Mouse (Mus musculus) CD8-positive naive resting alpha-beta T cell, adult 2 months (primary cell): ENCODE results near the gene Gpr4.

ENCODE experiments used
- DNase-seq, 2 experiments: peaks; one replicate each; pipeline ENCODE4 v3.0.0; 2022; ENCODE audit warnings: low read depth in 2 of 2, low spot score in 2 of 2

Gene Gpr4

GRCm38 (mm10) chr7:19226817-19227797 is 14.8 kb downstream of the Gpr4 start:
- DNase-seq: peak in 1 of 2 experiments; percentile 55

GRCm38 (mm10) chr7:19227883-19228792 is 15.8 kb downstream of the Gpr4 start, which contains the start of gene Opa3:
TSS of gene Opa3 (plus strand) at chr7:19228334.
- peak; percentile 98 for DNase-seq

GRCm38 (mm10) chr7:19228793-19229148 is 16.4 kb downstream of the Gpr4 start:
- DNase-seq: no peak

GRCm38 (mm10) chr7:19229404-19229803 is 17.1 kb downstream of the Gpr4 start:
- no peak for DNase-seq

GRCm38 (mm10) chr7:19230041-19230580 is 17.8 kb downstream of the Gpr4 start:
- DNase-seq: no peak

- DNase-seq: no peak
Observed at GRCm38 (mm10) chr7:19230899-19231298, 18.6 kb downstream of the Gpr4 start.

GRCm38 (mm10) chr7:19231849-19232248 is 19.5 kb downstream of the Gpr4 start:
- DNase-seq: no peak

GRCm38 (mm10) chr7:19234652-19235051 is 22.3 kb downstream of the Gpr4 start:
- DNase-seq: no peak

- DNase-seq: no peak
Observed at GRCm38 (mm10) chr7:19235092-19235671, 22.8 kb downstream of the Gpr4 start.

- DNase-seq: no peak
Observed at GRCm38 (mm10) chr7:19236411-19236810, 24.1 kb downstream of the Gpr4 start.

GRCm38 (mm10) chr7:19238344-19238743 is 26.0 kb downstream of the Gpr4 start:
- no peak for DNase-seq

GRCm38 (mm10) chr7:19239423-19239822 is 27.1 kb downstream of the Gpr4 start:
- peak; percentile 90 to 93 for DNase-seq

- DNase-seq: no peak
Observed at GRCm38 (mm10) chr7:19239986-19240385, 27.6 kb downstream of the Gpr4 start.

GRCm38 (mm10) chr7:19240905-19241463 is 28.6 kb downstream of the Gpr4 start:
- no peak for DNase-seq

GRCm38 (mm10) chr7:19242005-19242404 is 29.7 kb downstream of the Gpr4 start:
- no peak for DNase-seq

- no peak for DNase-seq
Observed at GRCm38 (mm10) chr7:19243858-19244257, 31.5 kb downstream of the Gpr4 start.

GRCm38 (mm10) chr7:19245083-19245482 is 32.7 kb downstream of the Gpr4 start:
- no peak for DNase-seq

GRCm38 (mm10) chr7:19246855-19247254 is 34.5 kb downstream of the Gpr4 start:
- no peak for DNase-seq

GRCm38 (mm10) chr7:19247511-19247910 is 35.2 kb downstream of the Gpr4 start:
- DNase-seq: no peak

GRCm38 (mm10) chr7:19252078-19252477 is 39.7 kb downstream of the Gpr4 start:
- no peak for DNase-seq

- no peak for DNase-seq
Observed at GRCm38 (mm10) chr7:19253437-19253836, 41.1 kb downstream of the Gpr4 start.
